Mouse (Mus musculus) heart, postnatal 10 days (tissue): Measurements from ENCODE around the gene Cpa1. TPM values are rescaled to one million over a fixed set of nuclear protein-coding genes. Genes with fewer than 3 reads are reported as not detected.
A peak's percentile ranks its signal among the peaks of the same experiment; 100 is the strongest.

Experiments used
- DNase-seq, 2 experiments: peaks; one replicate each; pipeline ENCODE4 v3.0.0; 2021
- intact Hi-C: fragments of 180-260 bp; cut with DNase I; formaldehyde crosslinking; loops from one replicate; pipeline ENCODE4 v1.15.1; 2025
- total RNA-seq, 2 experiments: library from RNA; stranded (reverse); gene quantifications; 2 replicates each; pipeline ENCODE4 v1.2.3; 2021

The Cpa1 gene
- total RNA-seq = 1 to 10 TPM; 3.2 to 3.4 TPM

DNA sequence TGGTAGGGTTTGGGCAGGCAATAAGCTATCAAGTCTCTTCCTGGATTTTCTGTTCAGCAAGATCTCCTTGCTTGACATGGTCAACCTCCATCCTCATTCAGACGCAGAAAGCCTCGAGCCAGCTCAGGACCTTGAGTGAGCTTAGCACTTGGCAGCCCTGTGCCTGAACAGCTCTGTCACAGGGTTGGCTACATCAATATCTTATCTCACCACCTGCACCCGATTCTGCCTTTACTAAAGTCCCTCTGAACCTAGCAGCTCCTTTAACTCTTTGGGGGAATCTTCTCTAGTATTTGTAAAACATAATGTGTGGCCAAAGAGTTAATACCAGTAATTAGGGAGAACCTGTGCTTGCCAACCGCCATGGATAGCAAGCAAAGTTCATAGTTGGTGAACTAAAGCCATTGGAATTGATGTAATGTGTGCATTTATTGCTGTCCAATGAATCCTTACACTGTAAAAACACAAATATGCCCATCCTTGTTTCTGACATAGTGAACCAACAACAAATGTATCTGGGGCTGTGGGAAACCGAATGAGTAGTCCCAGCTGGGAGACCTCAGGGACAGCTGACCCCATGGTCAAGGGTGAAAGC, at the start of gene Cpa1:
Gene Cpa1 (plus strand): TSS at position 545 of the 595 bp plus-strand sequence.
- no peak for DNase-seq
- intact Hi-C loops = no loop called here

DNA sequence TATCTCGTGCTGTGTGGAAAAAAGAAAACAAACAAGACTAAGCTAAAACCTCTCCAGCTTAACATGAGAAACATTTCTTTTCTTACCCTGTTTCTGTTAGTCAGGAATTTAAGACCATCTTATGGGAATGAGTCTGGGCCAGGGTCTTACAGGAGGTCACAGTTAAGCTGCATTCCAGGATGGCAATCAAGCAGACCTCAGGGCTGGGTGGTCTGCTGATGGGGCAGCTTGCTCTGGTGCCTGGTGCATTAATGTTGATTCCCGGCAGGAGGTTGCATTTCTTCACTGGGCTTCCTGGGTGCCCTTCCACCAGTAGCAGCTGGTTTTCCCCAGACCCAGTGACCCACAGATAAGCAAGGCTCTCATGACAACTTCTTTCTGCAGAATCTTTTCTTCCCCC, 49.2 kb upstream of the Cpa1 start:
- peak in 1 of 2 experiments; percentile 10 for DNase-seq
- intact Hi-C loops = no loop called here

DNA sequence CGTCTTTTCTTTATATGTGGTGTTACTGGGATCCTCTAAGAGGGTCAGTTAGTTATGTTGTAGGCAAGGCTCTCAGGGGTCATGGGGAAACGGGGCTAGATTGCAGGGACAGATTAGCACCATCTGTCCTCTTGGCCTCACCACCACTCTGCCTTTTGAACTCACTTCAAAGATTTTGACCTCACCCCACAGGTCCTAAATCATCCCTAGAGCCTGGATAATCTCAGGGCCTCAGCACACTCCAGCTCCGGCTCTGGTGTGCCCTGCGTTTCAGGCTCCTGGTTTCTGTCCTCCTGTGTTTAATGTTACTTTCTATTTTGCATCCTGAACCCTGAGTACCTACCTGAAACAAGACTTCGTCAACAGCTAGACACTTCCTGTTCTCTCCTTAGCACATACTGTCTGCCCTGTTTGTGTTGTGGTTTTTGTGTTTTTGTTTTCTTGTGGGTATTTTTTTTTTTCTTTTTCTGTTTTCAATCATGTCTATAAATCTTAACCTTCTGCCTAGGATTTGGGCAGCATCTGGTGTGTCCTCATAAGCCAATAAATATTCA, 47.1 kb upstream of the Cpa1 start:
- intact Hi-C loops = no loop called here

DNA sequence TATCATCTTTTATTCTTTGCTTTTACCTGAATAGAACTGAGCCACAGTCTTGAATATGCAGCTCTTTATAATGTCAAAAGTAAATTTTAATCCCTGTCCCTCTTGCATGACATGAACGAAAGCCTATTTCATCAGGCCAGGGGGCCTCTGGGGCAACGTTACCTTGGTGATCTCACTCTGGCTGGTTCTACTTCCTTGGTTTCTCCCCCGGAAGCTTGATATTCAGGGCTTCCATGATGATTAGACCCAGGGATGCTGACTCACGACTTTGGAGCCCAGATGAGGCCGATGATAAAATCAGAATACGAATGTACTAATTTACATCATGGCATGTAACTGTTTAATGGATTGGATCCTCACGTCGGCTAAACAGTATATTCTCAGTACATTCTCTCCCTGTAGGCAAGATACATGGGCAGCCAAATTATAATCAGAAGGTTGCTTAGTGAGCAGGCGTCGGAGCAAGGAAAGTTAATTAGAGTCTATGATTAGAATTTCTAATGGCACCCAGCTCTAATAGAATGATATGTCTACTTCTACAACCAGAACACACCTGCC, 46.5 kb upstream of the Cpa1 start:
- intact Hi-C loops = no loop called here
- DNase-seq = no peak

More for the DNA sequence above, 47.1 kb upstream of the Cpa1 start:
- no peak for DNase-seq

DNA sequence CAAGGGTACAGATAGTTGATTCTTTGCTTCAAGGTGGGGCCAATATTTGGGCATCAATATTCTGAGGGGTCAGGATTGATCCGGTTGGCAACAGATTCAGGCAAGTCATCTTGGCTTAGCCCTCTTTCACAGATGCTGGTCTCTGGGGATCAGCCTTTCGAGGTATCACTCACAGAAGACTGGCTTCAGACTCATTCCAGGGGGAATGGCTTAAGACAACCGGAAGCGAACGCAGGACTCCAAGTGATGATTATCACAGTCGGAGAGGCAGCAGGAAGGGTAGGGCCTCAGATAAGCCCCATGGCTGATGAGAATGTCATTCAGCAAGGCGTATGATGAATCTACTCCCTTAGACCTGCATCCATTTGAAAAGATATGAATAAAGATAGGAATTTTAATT, 44.7 kb upstream of the Cpa1 start:
- intact Hi-C loops = no loop called here
- no peak for DNase-seq

DNA sequence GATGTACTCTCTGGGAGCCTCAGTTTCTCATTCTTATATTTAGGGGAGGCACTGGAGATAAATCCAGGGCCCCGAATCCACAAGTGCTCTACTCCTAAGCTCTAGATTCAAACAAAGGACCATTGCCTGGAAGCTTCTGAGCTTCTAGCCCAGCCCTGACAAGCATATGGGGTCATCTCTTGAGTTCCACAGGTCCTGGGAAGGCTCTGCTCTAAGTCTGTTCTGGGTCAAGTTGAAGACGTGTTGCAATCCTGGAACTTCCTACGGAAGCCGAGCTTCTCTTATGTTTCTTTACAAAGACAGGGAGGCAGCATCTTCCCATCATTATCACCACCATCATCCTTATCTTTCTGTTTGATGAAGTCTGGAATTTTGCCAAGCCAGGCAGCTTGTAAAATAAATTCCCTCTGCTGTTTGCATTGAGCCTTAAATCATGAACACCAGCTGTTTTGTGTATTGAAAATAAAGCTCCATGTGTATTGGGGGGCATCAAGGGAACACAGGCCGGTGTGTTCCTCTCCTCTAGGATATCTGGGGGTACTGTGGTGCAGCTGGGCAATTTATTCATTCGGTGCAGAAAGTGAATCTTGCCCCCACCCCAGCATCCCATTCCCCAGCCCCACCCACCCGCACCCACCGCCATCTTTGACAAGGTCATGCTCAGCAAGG, 42.7 kb upstream of the Cpa1 start:
- intact Hi-C loops = no loop called here
- DNase-seq = no peak

DNA sequence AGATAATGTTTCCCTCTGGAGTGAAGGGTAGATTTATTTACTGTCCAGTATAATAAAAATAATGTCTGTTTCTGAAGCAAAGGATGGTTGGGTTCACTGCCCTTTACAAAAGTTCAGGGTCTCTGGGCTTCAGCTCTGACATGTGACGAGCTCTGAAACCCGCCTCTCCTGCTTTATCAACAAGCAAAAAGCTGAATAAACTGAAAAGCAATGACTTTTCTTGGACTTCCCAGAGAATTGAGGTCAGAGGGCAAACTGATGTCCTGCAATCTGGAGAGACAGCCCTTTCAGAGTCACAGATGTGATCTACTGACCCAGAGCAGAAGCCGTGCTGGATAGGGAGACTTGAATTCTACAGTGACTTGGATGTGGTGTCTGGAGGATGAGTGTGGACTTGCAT, 39.0 kb upstream of the Cpa1 start:
- no peak for DNase-seq
- intact Hi-C loops = no loop called here

DNA sequence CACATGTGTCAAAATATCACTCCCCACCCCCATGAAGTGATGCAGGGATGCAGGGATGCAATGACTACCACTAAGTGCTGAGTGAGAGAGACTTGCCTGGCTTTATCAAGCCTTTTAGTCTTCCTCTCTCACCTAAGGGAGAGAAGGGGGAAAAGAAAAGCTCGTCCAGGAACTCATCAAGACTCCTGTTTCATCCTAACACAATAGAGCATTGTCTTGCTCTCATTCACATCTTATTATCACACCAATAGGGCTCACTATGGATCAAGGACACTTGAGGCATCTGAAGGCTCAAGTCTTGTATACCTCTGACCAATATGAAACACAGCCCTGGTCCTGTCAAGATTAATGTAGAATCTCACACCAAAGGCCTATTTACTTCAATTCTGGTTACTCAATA, 38.0 kb upstream of the Cpa1 start:
- intact Hi-C loops = no loop called here
- no peak for DNase-seq

DNA sequence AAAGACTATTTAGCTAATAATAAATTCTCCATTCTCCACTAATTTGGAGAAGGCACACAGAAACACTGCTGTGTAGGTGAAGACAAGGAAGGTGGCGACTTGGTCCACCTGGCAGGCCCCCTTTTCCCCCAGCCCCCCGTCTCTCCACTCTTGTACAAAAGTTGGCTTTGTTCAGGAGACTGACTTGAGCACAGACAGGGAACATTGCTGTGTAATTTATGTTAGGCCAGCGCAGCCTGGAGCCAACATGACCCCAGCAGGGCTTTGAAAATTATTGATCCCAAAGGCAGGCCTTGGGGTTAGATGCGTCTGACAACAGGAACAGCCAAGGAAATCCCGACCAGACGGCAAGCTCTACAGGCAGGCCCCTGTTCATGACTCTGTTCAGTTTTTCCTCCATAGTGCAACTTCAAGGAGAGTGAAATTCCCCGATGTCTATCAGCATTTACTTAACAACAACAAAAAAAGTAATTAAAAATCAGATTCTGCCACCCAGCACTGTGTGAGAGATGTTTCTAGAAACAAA, 34.6 kb upstream of the Cpa1 start:
- no peak for DNase-seq
- intact Hi-C loops = no loop called here

DNA sequence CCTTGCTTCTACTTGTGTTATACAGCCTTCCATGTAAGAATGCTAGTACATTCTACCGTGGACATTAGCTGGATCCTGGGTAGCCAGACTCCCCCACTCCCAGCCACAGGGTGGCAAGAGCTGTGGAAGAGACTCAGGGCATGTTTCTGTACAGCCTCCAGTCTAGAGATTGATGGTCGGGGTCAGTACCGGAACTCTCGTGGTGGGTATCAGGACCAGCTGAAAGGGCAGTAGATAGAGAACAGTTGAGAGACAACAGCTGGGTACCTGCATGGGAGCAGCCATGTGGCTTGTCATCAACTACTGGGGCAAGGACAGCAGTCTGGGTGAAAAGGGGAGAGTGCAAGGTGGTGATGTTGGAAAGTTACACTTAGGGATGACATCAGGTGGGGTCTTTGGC, 33.9 kb upstream of the Cpa1 start:
- intact Hi-C loops = no loop called here
- DNase-seq = no peak

DNA sequence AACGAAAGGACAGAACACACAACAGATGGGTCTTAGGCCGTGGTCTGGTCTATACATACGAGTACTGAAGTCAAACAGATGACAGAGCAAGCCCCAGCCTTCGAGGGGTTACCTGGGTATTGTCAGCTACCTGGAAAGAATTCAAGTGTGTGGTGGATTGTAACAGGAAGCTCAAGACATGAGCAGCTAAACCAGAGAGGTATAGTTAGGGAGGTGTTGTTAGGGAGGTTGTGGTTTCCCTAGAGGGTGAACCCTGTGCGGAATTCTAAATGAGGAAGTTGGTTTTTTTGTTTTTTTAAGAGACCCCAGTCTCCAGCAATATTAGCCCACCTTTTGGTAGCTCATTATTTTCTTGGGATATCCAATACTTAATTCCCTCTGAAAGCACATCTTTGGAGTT, 33.3 kb upstream of the Cpa1 start:
- DNase-seq = no peak
- intact Hi-C loops = no loop called here

DNA sequence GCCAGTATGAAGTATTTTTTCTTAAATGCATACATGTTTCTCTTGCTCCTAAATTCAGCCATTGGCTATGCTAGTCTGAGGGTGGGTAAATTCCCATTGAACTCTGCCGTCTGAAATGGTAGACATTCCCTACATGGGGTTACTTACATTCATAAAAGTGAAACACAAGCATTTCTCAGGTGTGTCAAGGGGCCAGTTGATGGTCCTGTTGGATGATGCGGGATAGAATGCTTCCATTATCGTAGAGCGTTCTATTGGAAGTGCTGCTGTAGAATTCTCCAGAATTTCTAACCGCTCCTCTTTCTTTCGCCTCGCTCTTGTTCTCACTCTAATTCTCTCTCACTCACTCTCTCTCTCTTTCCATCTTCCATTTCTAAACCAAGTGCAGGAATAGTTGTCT, 28.3 kb upstream of the Cpa1 start, which contains the start of gene Cpa5:
Gene Cpa5 (plus strand): TSS at position 301 of the 400 bp plus-strand sequence.
- no peak for DNase-seq
- intact Hi-C loops = no loop called here

DNA sequence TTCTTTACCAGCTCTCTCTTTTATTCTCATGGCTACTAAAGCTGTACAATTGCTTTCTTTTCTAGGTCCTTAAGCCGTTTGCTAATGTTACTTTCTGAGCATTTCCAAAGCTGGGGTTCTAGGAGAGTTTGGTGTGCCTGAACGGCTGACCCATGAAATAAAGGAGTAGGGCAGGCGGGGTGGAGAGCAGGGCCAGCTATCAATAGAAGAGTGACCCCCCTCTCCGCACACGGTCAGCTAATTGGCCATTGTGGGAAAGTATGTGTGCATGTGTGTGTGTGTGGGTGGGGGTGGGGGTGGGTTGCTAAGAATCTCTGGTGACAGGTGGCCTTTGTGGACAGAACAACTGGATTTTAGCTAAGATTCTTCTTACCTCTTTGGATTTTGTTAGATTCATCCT, 27.8 kb upstream of the Cpa1 start:
- intact Hi-C loops = no loop called here
- DNase-seq = no peak

DNA sequence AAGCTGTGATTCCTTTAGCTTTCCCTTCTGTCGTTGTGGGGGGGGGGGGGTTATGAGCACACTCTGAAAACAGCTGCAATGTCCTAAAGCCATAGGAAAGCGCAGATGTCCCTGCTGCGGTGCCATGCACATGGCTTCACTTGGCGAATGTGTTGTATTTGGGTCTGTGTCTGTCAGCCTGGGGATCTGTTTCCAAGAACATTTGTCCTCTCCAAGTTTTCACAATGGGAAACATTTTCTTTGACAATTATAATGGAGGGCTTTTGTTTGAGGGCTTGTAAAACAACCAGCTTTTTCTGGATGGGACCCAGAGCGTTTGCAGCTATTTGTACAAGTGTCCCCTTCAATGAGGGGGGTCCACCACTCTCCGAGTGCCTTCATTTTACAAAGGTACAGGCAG, 24.8 kb upstream of the Cpa1 start:
- intact Hi-C loops = no loop called here
- DNase-seq = no peak

DNA sequence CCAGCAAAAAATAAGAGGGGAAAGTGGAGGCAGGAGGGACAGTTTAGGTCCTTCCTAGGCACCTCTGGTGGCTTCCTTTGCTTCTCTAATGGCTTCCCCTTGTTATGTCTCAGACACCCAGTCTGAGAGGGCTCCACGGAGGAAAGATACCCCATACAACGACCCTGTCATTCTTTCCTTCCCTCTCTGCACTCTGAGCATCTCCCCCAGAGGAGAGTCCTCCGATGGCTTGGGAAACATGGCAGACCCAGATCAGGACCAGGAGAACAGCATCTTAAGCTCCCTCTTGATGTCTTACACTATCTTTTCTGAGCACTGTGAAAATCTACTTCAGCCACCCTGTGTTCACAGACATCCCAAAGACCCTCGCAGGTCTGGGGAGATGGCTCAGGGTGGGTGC, 23.3 kb upstream of the Cpa1 start:
- no peak for DNase-seq
- intact Hi-C loops = no loop called here

DNA sequence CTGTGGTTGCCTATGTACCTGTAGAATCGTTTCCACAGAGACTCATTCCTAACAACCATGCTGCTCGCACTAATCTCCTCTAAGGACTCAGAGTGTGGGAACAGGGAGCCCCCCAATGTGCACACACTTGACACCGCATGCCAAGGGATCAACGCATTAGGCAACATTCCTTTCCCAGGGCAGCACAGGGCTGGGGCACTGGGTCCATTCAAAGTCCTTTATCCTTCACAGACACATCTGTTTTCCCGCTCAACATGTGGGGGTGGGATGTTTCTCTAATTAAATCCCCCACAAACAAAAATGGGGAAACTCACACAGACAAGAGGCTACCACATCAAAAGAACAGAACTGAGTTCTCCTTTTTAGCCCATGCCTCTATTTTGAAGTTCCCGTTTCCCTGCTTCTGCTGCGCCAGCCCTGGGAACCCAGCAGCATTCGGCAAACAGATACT, 22.5 kb upstream of the Cpa1 start:
- no peak for DNase-seq
- intact Hi-C loops = no loop called here

DNA sequence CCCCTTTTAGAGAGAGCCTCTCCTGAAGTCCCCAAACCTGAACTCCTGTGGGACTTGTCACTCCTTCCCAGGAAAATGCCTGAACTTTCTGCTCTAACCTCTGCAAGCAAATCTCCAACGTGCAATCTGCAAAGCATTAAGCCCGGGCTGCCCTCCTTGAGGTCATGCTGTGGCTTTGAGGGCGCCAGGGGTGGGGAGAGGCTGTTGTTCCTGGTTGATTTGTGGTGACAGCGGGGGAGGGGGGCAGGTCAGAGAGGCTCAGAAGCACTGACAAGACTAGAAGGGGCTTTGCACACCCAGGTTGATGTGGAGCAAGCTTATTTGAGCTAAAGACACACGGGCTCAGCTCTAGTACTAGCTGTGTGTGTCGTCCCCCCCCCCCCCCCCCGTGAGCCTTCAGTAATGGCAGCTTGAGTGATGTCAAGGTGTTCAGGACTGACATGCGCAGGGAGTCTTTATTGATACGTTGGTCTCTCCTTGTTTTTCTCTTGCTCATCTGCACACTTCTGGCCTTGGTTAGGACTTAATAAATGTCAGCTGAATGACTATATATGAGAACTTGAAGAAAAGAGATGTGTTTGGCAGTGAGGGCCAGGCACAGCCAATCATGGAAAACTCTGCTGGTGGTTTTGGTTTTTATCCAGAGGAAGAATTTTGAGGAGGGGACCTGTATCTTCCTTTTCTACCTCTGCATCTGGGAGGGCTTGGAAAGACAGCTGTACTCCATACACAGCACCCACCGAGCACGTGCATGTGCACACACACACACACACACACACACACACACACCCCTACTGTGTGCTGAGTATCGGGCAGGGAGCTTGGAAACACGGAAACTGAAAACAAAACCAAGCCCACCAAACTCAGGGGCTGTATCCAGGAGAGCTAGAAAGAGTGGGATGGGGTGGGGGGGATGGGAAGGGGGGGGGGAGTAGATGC, 21.7 kb upstream of the Cpa1 start:
- intact Hi-C loops = no loop called here
- DNase-seq = no peak

DNA sequence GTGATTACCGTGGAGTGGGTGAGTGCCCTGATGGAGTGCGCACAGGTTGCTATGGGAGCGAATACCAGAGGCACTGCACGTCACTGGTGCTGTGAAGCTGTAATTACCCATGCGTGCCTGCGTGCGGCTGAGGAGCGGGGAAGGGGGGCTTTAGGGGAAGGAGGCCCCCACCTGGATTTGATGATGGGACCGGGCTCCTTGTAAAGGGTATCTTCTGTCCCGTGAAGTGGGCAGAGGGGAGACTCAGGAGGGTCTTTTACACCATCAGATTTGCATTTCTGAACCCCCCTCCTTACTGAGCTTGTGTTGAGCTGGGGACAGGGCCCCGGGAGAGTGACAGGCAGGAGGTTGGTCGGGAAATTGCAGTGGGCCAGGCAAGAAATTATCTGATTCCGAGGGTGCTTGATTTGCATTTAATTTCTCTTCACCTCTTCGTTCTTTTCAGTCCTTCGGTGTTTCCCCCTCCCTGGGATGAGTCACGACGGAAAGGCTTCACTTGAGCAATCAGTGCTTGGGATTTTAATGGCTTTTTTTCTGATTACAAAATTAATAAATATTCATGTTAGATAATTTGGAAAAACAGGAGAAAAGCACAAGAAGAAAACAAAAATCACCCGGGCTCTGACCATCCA, 20.9 kb upstream of the Cpa1 start:
- intact Hi-C loops = no loop called here
- no peak for DNase-seq

DNA sequence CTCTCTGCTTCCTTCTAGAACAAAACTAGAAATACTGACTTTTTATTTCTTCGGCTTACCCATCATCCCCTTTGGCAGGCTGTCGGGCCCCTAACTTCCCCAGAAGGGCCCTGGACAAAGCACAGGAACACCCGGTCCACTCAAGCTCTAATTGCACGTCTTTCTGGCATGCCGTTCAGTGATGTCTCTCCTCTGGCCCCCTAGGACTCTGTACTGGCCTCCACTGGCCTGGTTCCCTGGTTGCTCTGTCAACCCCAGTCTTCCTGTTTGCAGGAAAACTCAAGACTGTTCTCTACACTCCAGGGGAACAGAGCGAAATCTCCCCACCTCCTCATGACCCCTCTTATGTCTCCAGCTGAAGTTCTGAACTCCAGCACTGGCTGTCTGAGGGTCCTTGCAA, 20.3 kb upstream of the Cpa1 start:
- intact Hi-C loops = no loop called here

DNA sequence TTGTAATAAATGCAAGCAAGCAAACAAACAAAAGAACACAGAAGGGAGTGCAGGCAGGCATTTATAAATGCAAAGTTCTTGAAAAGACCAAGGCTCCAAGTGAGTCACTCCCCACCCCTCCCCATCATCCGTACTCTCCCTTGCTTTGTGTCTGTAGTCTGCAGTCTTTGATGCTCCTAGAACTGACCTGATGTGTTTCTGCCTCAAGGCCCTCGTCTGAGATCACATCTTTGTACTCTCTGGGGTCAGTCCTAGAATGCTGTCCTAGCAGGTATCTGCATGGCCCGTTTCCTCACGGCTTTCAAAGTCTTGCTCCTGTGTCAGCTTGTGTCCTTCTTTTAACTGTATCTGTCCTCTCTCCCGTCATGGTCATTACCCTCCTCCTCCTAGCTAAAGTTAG, 19.4 kb upstream of the Cpa1 start:
- no peak for DNase-seq
- intact Hi-C loops = no loop called here

More for the DNA sequence above, 20.3 kb upstream of the Cpa1 start:
- no peak for DNase-seq
